Mouse (Mus musculus): ENCODE measurements around the gene Lrrc34.

- no peak for TF ChIP-seq CTCF (IDR thresholded peaks at IDR 0.05; ENCODE audit: low read depth, low read length)
- no peak for TF ChIP-seq POLR2A (IDR thresholded peaks at IDR 0.05; ENCODE audit: insufficient read depth, low read length)
Measured at GRCm38 (mm10) chr3:30655937-30656336, 8.3 kb upstream of the Lrrc34 start.

All from ES-Bruce4 (cell line).